Mouse (Mus musculus) myocyte (in vitro differentiated cells): ENCODE results near the gene Vps45. TPM values are rescaled to one million over a fixed set of nuclear protein-coding genes. Genes with fewer than 3 reads are reported as not detected.

Experiments used
- H3K27me3 ChIP-seq: one replicate; pipeline ENCODE4 v1.6.1; 2011; ENCODE audit not compliant: control insufficient read depth, insufficient read depth, insufficient read length
- H3K36me3 ChIP-seq: one replicate; pipeline ENCODE4 v1.6.1; 2011; ENCODE audit not compliant: control insufficient read depth, insufficient read depth
- H3K4me2 ChIP-seq: one replicate; pipeline ENCODE4 v1.6.1; 2011; ENCODE audit warnings: low read depth, control low read depth
- H3K4me3 ChIP-seq: one replicate; pipeline ENCODE4 v1.5.1; 2011; ENCODE audit warnings: mild to moderate bottlenecking, control low read depth, moderate library complexity
- H3K79me2 ChIP-seq: one replicate; pipeline ENCODE4 v1.6.1; 2011; ENCODE audit not compliant: control insufficient read depth, insufficient read depth
- H3ac ChIP-seq: one replicate; pipeline ENCODE4 v1.6.1; 2011; ENCODE audit not compliant: control insufficient read depth, insufficient read length
- CEBPB ChIP-seq: IDR thresholded peaks from 2 replicates; pipeline ENCODE4 v1.6.1; 2011; ENCODE audit warnings: mild to moderate bottlenecking, moderate library complexity; ENCODE audit not compliant: poor library complexity, insufficient read depth, severe bottlenecking
- E2F4 ChIP-seq: IDR thresholded peaks from one replicate; pipeline ENCODE4 v1.6.1; 2011; ENCODE audit warnings: mild to moderate bottlenecking, control low read depth, moderate library complexity; ENCODE audit not compliant: insufficient read depth
- MAX ChIP-seq: IDR thresholded peaks from one replicate; pipeline ENCODE4 v1.6.1; 2011; ENCODE audit warnings: low read depth, mild to moderate bottlenecking, control low read depth
- MYOD1 ChIP-seq, 3 experiments: IDR thresholded peaks; one replicate each; pipeline ENCODE4 v1.6.1; 2011; ENCODE audit warnings: control low read depth in 2 of 3, low read depth in 2 of 3, mild to moderate bottlenecking in 2 of 3, moderate library complexity in 1 of 3; ENCODE audit not compliant: insufficient read length in 2 of 3, control insufficient read depth in 1 of 3
- MYOG ChIP-seq, 3 experiments: IDR thresholded peaks; one replicate each; pipeline ENCODE4 v1.6.1; 2011; ENCODE audit warnings: control low read depth in 2 of 3, low read depth in 2 of 3, mild to moderate bottlenecking in 2 of 3; ENCODE audit not compliant: insufficient read length in 2 of 3, control insufficient read depth in 1 of 3, insufficient read depth in 1 of 3
- POLR2A ChIP-seq: IDR thresholded peaks from one replicate; pipeline ENCODE4 v1.6.1; 2011; ENCODE audit warnings: low read depth, mild to moderate bottlenecking, control low read depth, moderate library complexity; ENCODE audit not compliant: insufficient read length
- POLR2AphosphoS2 ChIP-seq: IDR thresholded peaks from one replicate; pipeline ENCODE4 v1.6.1; 2011; ENCODE audit warnings: low read depth, control low read depth; ENCODE audit not compliant: insufficient read length
- REST ChIP-seq: IDR thresholded peaks from one replicate; pipeline ENCODE4 v1.6.1; 2011; ENCODE audit warnings: mild to moderate bottlenecking, control low read depth, moderate library complexity; ENCODE audit not compliant: insufficient read depth, insufficient read length
- SRF ChIP-seq: IDR thresholded peaks from one replicate; pipeline ENCODE4 v1.6.1; 2011; ENCODE audit warnings: low read depth; ENCODE audit not compliant: control insufficient read depth, insufficient read length
- TCF12 ChIP-seq: IDR thresholded peaks from one replicate; pipeline ENCODE4 v1.6.1; 2011; ENCODE audit warnings: mild to moderate bottlenecking, control low read depth; ENCODE audit not compliant: poor library complexity, insufficient read depth, severe bottlenecking
- TCF3 ChIP-seq: IDR thresholded peaks from one replicate; pipeline ENCODE4 v1.6.1; 2011; ENCODE audit warnings: low read depth, control low read depth; ENCODE audit not compliant: insufficient read length
- USF1 ChIP-seq: IDR thresholded peaks from one replicate; pipeline ENCODE4 v1.6.1; 2011; ENCODE audit warnings: low read depth, mild to moderate bottlenecking, control low read depth, moderate library complexity
- polyA plus RNA-seq: library from polyadenylated mRNA; unstranded; fragments of >200 nt; fragmentation: generic; extraction: Trizol; gene quantifications from one replicate; pipeline ENCODE4 v1.2.1, GENCODE M21; 2012; ENCODE audit warnings: missing spikeins

Gene Vps45
- polyA plus RNA-seq, 1 experiment: 22.0 TPM

- H3K27me3 ChIP-seq: no peaks in the 10 kb centered on the region
- no peaks in the 10 kb centered on the region for H3K79me2 ChIP-seq
- TF ChIP-seq TCF12 (no peak), MAX (no peak)
- no peak overlapping the region for H3K4me3 ChIP-seq
- no peak overlapping the region for H3ac ChIP-seq
- H3K4me2 ChIP-seq: no peak overlapping the region
- H3K36me3 ChIP-seq: no peaks in the 10 kb centered on the region
Observed at GRCm38 (mm10) chr3:96063299-96063698, 5.0 kb upstream of the Vps45 start.

- Histone ChIP-seq H3K36me3 (no peaks in the 10 kb centered on the region), H3K79me2 (peaks cover 21% of the 10 kb centered on the region), H3K27me3 (no peaks in the 10 kb centered on the region), H3K4me3 (no peak overlapping the region), H3K4me2 (no peak overlapping the region), H3ac (no peak overlapping the region)
- TF ChIP-seq MYOG (IDR thresholded peaks at IDR 0.05; ENCODE audit: control insufficient read depth in 1 of 3, insufficient read depth in 1 of 3, insufficient read length in 2 of 3, low read depth in 2 of 3) (no peak), POLR2A (no peak), USF1 (no peak)
Observed at GRCm38 (mm10) chr3:96060146-96060545, 1.9 kb upstream of the Vps45 start.

DNA sequence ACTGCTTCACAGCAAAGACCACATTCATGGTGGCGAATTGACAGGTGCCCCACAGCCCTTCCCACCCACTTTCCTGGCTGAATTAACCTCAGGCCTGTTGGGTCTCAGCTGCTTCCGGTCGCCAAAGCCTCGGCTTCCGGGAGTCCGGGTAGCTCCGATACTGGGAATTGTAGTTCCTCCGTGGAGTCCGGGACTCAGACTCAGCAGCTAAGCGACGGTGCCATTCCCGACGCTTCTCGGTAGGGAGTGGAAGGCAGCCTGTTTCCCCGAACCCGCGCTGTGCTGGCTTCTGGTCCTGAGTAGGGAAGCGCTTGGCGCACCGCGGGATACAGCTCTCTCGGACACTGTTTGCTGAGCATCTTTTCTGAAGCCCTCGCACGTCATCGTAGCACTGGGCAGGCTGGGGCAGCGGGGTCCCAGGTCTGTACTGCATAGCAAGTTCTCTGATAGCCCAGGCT lies 490 bp downstream of the Vps45 start:
- peak overlapping the region; percentile 95 for H3K4me2 ChIP-seq
- peak in 2 of 3 experiments; percentile 64 to 65 for TF ChIP-seq MYOD1 (IDR thresholded peaks at IDR 0.05; ENCODE audit: control insufficient read depth in 1 of 3, insufficient read length in 2 of 3, low read depth in 2 of 3)
- 0 out of 2 replicates have a peak, but pooled peaks have one; percentile 4 for TF ChIP-seq CEBPB
- peak in 1 of 3 experiments; percentile 37 for TF ChIP-seq MYOG (IDR thresholded peaks at IDR 0.05; ENCODE audit: control insufficient read depth in 1 of 3, insufficient read depth in 1 of 3, insufficient read length in 2 of 3, low read depth in 2 of 3)
- TF ChIP-seq POLR2A: peak; percentile 58
- TF ChIP-seq POLR2AphosphoS2: peak; percentile 68
- no peak for TF ChIP-seq TCF3
- no peak for TF ChIP-seq SRF
- peak overlapping the region; percentile 94 for H3K4me3 ChIP-seq
- no peaks in the 10 kb centered on the region for H3K27me3 ChIP-seq
- peaks cover 5% of the 10 kb centered on the region for H3K36me3 ChIP-seq
- H3K79me2 ChIP-seq: peaks cover 21% of the 10 kb centered on the region
- H3ac ChIP-seq: peak overlapping the region; percentile 19

- TF ChIP-seq SRF (no peak), CEBPB (no peak), POLR2AphosphoS2 (no peak), TCF3 (no peak), POLR2A (no peak), MYOG (IDR thresholded peaks at IDR 0.05; ENCODE audit: control insufficient read depth in 1 of 3, insufficient read depth in 1 of 3, insufficient read length in 2 of 3, low read depth in 2 of 3) (no peak), MYOD1 (IDR thresholded peaks at IDR 0.05; ENCODE audit: control insufficient read depth in 1 of 3, insufficient read length in 2 of 3, low read depth in 2 of 3) (no peak)
- Histone ChIP-seq H3ac (no peak overlapping the region), H3K4me2 (peak overlapping the region; percentile 95), H3K27me3 (no peaks in the 10 kb centered on the region), H3K79me2 (peaks cover 21% of the 10 kb centered on the region), H3K4me3 (no peak overlapping the region), H3K36me3 (peaks cover 13% of the 10 kb centered on the region)
Observed at GRCm38 (mm10) chr3:96056031-96056430, 2.2 kb downstream of the Vps45 start.

DNA sequence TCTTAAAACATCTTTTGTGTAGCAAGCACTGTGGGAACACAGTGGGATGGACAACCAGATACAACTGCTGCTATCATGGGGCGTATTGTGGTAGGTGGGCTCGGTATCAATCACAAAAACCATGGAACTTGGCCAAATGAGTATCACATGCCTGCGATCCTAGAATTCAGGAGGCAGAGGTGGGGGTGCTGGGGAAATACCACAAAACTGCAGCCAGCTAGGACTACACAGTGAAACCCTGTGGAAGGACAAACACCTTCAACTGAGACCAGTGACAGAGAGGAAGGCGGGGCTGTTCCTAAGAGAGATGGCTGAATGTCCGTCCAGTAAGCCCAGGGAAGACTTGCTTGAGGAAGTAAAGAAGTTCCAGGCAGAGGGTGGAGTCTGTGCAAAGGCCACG lies 3.0 kb downstream of the Vps45 start:
- TF ChIP-seq TCF3 (no peak), CEBPB (no peak), TCF12 (no peak), USF1 (no peak), POLR2A (no peak), SRF (no peak), REST (no peak), MYOG (IDR thresholded peaks at IDR 0.05; ENCODE audit: control insufficient read depth in 1 of 3, insufficient read depth in 1 of 3, insufficient read length in 2 of 3, low read depth in 2 of 3) (no peak), E2F4 (no peak), MAX (no peak), MYOD1 (IDR thresholded peaks at IDR 0.05; ENCODE audit: control insufficient read depth in 1 of 3, insufficient read length in 2 of 3, low read depth in 2 of 3) (no peak), POLR2AphosphoS2 (no peak)
- Histone ChIP-seq H3K79me2 (peaks cover 21% of the 10 kb centered on the region), H3ac (no peak overlapping the region), H3K4me3 (no peak overlapping the region), H3K4me2 (no peak overlapping the region), H3K27me3 (no peaks in the 10 kb centered on the region), H3K36me3 (peaks cover 13% of the 10 kb centered on the region)
